16 mouse cellular contexts compared by ENCODE assay signal in genomic region chr19:56800930-56801655, GRCm38 (mm10). TPM values are rescaled to one million over a fixed set of nuclear protein-coding genes. Genes with fewer than 3 reads are reported as not detected.
DNase-seq lines count a peak whose midpoint lies in the region; ATAC-seq and TF ChIP-seq lines count a peak whose summit lies in the region.
"Had no signal": no experiment of that assay in that cellular context is flagged by ENCODE, and none has a peak within 500 bp of the region (broad histone marks: within the 10 kb centered on the region; RNA-seq: fewer than 3 reads in every experiment).

No protein-coding gene starts in this region.

- H3K4me3 ChIP-seq in heart, embryonic 14.5 days (ENCODE audit: control insufficient read depth in 1 of 2, insufficient read depth in 1 of 2, low read depth in 1 of 2, low read length in 2 of 2) = no peak overlapping the region
- H3K4me3 ChIP-seq in G1E (ENCODE audit: low read depth, low read length) = peak overlapping the region; percentile 69
- H3K4me3 ChIP-seq in lung, embryonic 16.5 days (ENCODE audit: low read length) = no peak overlapping the region
- H3K4me3 ChIP-seq: embryonic facial prominence, embryonic 15.5 days; hindbrain, embryonic 15.5 days; layer of hippocampus, adult 2 months had no signal

- no peak for DNase-seq in heart, adult 8-10 months (ENCODE audit: low spot score)
- peak; percentile 30 for DNase-seq in G1E (ENCODE audit: low spot score)
- no peak for DNase-seq in spleen, adult 18-20 months
- DNase-seq in cerebellum, adult 9-10 months = no peak
- no peak for DNase-seq in right cerebral cortex, postnatal 25 days
- DNase-seq: adrenal gland, adult 2 months; kidney, adult 9 months had no signal

- WGBS in heart, embryonic 14.5 days = 13% methylated on average over 7 of the region's 7 CpGs
- 51% methylated on average over 7 of the region's 7 CpGs for WGBS in lung, embryonic 16.5 days

- no peak for TF ChIP-seq CTCF in G1E (IDR thresholded peaks at IDR 0.05; ENCODE audit: low read depth, low read length)

- peaks cover 87% of the 10 kb centered on the region for H3K36me3 ChIP-seq in heart, embryonic 14.5 days (ENCODE audit: control insufficient read depth, insufficient read depth, low read length)
- peaks cover 73% of the 10 kb centered on the region for H3K36me3 ChIP-seq in G1E (replicated peaks)
- peaks cover 47% of the 10 kb centered on the region for H3K36me3 ChIP-seq in lung, embryonic 16.5 days (ENCODE audit: control insufficient read depth, insufficient read depth, low read length)

- no peaks in the 10 kb centered on the region for H3K9me3 ChIP-seq in heart, embryonic 14.5 days (ENCODE audit: control insufficient read depth, low read length)
- no peaks in the 10 kb centered on the region for H3K9me3 ChIP-seq in G1E (replicated peaks)
- H3K9me3 ChIP-seq in lung, embryonic 16.5 days (ENCODE audit: control insufficient read depth, low read length) = no peaks in the 10 kb centered on the region
- H3K9me3 ChIP-seq: embryonic facial prominence, embryonic 15.5 days; hindbrain, embryonic 15.5 days had no signal

- no peaks in the 10 kb centered on the region for H3K27me3 ChIP-seq in heart, embryonic 14.5 days (ENCODE audit: control insufficient read depth, insufficient read depth, low read length)
- H3K27me3 ChIP-seq in G1E (ENCODE audit: insufficient read depth, low read length) = no peaks in the 10 kb centered on the region
- no peaks in the 10 kb centered on the region for H3K27me3 ChIP-seq in lung, embryonic 16.5 days (ENCODE audit: control insufficient read depth, insufficient read depth, low read depth, low read length)
- H3K27me3 ChIP-seq: embryonic facial prominence, embryonic 15.5 days; hindbrain, embryonic 15.5 days had no signal

- peaks cover 15 to 30% of the 10 kb centered on the region in 2 experiments for H3K4me1 ChIP-seq in heart, embryonic 14.5 days (ENCODE audit: control insufficient read depth in 2 of 2, insufficient read depth in 2 of 2, low read length in 2 of 2)
- peaks cover 87% of the 10 kb centered on the region for H3K4me1 ChIP-seq in G1E (ENCODE audit: insufficient read depth, low read depth, low read length)
- H3K4me1 ChIP-seq in lung, embryonic 16.5 days (replicated peaks; ENCODE audit: control insufficient read depth, insufficient read depth, low read length) = peaks cover 8% of the 10 kb centered on the region
- H3K4me1 ChIP-seq: embryonic facial prominence, embryonic 15.5 days; hindbrain, embryonic 15.5 days had no signal

- H3K9ac ChIP-seq in heart, embryonic 14.5 days (ENCODE audit: low read length) = peak overlapping the region; percentile 3; the same call in 1 of the 2 replicates
- H3K9ac ChIP-seq in lung, embryonic 16.5 days (ENCODE audit: low read length) = no peak overlapping the region
- H3K9ac ChIP-seq: embryonic facial prominence, embryonic 15.5 days; hindbrain, embryonic 15.5 days had no signal

- H3K27ac ChIP-seq in heart, embryonic 14.5 days (replicated peaks in 1 of 2; ENCODE audit: control insufficient read depth in 1 of 2, insufficient read depth in 1 of 2, low read depth in 2 of 2, low read length in 2 of 2) = peak overlapping the region; percentile 75 to 80
- H3K27ac ChIP-seq in lung, embryonic 16.5 days (ENCODE audit: low read length) = peak overlapping the region; percentile 69
- H3K27ac ChIP-seq: embryonic facial prominence, embryonic 15.5 days; hindbrain, embryonic 15.5 days; layer of hippocampus, adult 2 months had no signal

- peak; percentile 56; the same call in 1 of the 2 replicates for ATAC-seq in heart, embryonic 14.5 days (ENCODE audit: insufficient number of reproducible peaks, insufficient read depth, low FRiP score, low read depth)
- peak; percentile 50 for ATAC-seq in G1E (ENCODE audit: extremely low read depth, insufficient number of reproducible peaks, low FRiP score, poor library complexity, severe bottlenecking)
- peak; percentile 36; the same call in 1 of the 2 replicates for ATAC-seq in common myeloid progenitor, adult 5-6 weeks (replicated peaks; ENCODE audit: low read depth, poor library complexity, severe bottlenecking)
- ATAC-seq in lung, embryonic 16.5 days (ENCODE audit: low read depth) = peak; percentile 76
- ATAC-seq: forebrain, embryonic 14.5 days had no signal

- no peak overlapping the region for H3K4me2 ChIP-seq in heart, embryonic 14.5 days (ENCODE audit: low read length)
- no peak overlapping the region for H3K4me2 ChIP-seq in lung, embryonic 16.5 days (ENCODE audit: low read depth, low read length)
- H3K4me2 ChIP-seq: embryonic facial prominence, embryonic 15.5 days; hindbrain, embryonic 15.5 days had no signal

RNA-seq across cellular contexts. Expression of gene Ccdc186, which starts 20.9 kb away (rescaled TPM):
- 19.2 and 20.4 TPM in 2 replicates for polyA plus RNA-seq in heart, embryonic 14.5 days (2014; fragmentation: Nextera tagmentation; extraction: Ambion mirVana)
- 10 to 100 TPM; 24.7 to 29.3 (median 27.4) TPM for total RNA-seq in heart, adult 8-10 months (2022)
- total RNA-seq in G1E (2014; fragmentation: Nextera tagmentation) (86.8 and 118 TPM in 2 replicates), G1E (2017) (275 and 319 TPM in 2 replicates)
- polyA plus RNA-seq in G1E (2012) = 2.7 and 3.0 TPM in 2 replicates
- total RNA-seq in common myeloid progenitor, adult 5-6 weeks (2017) = 29.6 and 31.1 TPM in 2 replicates
- 28.0 and 29.0 TPM in 2 replicates for polyA plus RNA-seq in lung, embryonic 16.5 days (2015; fragmentation: Nextera tagmentation; extraction: Ambion mirVana)

RNA-seq across cellular contexts. Expression of gene Tdrd1, which starts 24.9 kb away (rescaled TPM):
- polyA plus RNA-seq in heart, embryonic 14.5 days (2014; fragmentation: Nextera tagmentation; extraction: Ambion mirVana) = 0.47 and 0.93 TPM in 2 replicates
- not detected for total RNA-seq in heart, adult 8-10 months (2022)
- not detected in 2 replicates for total RNA-seq in G1E (2014; fragmentation: Nextera tagmentation)
- total RNA-seq in G1E (2017) = under 0.01 and 0.05 TPM in 2 replicates
- polyA plus RNA-seq in G1E (2012) = not detected in 2 replicates
- not detected in 2 replicates for total RNA-seq in common myeloid progenitor, adult 5-6 weeks (2017)
- polyA plus RNA-seq in lung, embryonic 16.5 days (2015; fragmentation: Nextera tagmentation; extraction: Ambion mirVana) = 1.3 TPM in 2 replicates
- total RNA-seq: adrenal gland, adult 2 months; gastrocnemius, adult 8-10 months; liver, adult 2 months had no signal
- polyA plus RNA-seq: adrenal gland, adult 2 months; liver, adult 2 months had no signal
